Mouse (Mus musculus) embryonic facial prominence, embryonic 15.5 days (tissue): ENCODE results near the gene Mical3. TPM values are rescaled to one million over a fixed set of nuclear protein-coding genes. Genes with fewer than 3 reads are reported as not detected.

ENCODE experiments used
- ATAC-seq: fragments of 200-750 bp; cut with Nextera tagmentation; 2 replicates; pipeline ENCODE4 v1.8.0; 2017; ENCODE audit warnings: low read depth, moderate TSS enrichment; ENCODE audit not compliant: insufficient number of reproducible peaks, low FRiP score, low TSS enrichment
- H3K27ac ChIP-seq: fragments of 300-500 bp; sonication (generic); replicated peaks from 2 replicates; pipeline ENCODE4 v1.5.1; 2015; ENCODE audit warnings: mild to moderate bottlenecking, inconsistent platforms
- H3K27me3 ChIP-seq: fragments of 300-500 bp; sonication (generic); 2 replicates; pipeline ENCODE4 v1.6.1; 2015; ENCODE audit warnings: inconsistent platforms
- H3K36me3 ChIP-seq: fragments of 300-500 bp; sonication (generic); 2 replicates; pipeline ENCODE4 v1.6.1; 2015; ENCODE audit warnings: mild to moderate bottlenecking, inconsistent platforms
- H3K4me1 ChIP-seq: fragments of 300-500 bp; sonication (generic); 2 replicates; pipeline ENCODE4 v1.6.1; 2015; ENCODE audit warnings: inconsistent platforms
- H3K4me2 ChIP-seq: fragments of 300-500 bp; sonication (generic); replicated peaks from 2 replicates; pipeline ENCODE4 v1.6.1; 2015; ENCODE audit warnings: mild to moderate bottlenecking, inconsistent platforms
- H3K4me3 ChIP-seq: fragments of 300-500 bp; sonication (generic); replicated peaks from 2 replicates; pipeline ENCODE4 v1.5.1; 2015; ENCODE audit warnings: mild to moderate bottlenecking, inconsistent platforms
- H3K9ac ChIP-seq: fragments of 300-500 bp; sonication (generic); 2 replicates; pipeline ENCODE4 v1.6.1; 2015; ENCODE audit warnings: inconsistent platforms
- H3K9me3 ChIP-seq: fragments of 300-500 bp; sonication (generic); replicated peaks from 2 replicates; pipeline ENCODE4 v1.6.1; 2016; ENCODE audit warnings: inconsistent platforms
- WGBS: fragments of 180-500 bp; shearing (Covaris S2); methylation state at CpG from one replicate; pipeline ENCODE4 v1.1.7; 2015; 5-methylcytosine and 5-hydroxymethylcytosine counted together
- polyA plus RNA-seq: library from polyadenylated mRNA; unstranded; fragments of >200 nt; fragmentation: Nextera tagmentation; extraction: Ambion mirVana; gene quantifications from 2 replicates; pipeline ENCODE4 v1.2.1, GENCODE M21; 2015

Mical3 gene
- polyA plus RNA-seq, 1 experiment from 2014 or later: 11.5 TPM

GRCm38 (mm10) chr6:120940446-120941083, 190.2 kb downstream of the Mical3 start:
- Histone ChIP-seq H3K4me2 (no peak overlapping the region), H3K4me1 (no peaks in the 10 kb centered on the region), H3K9ac (no peak overlapping the region), H3K27ac (no peak overlapping the region), H3K36me3 (0 out of 2 replicates have a peak, but pooled peaks cover 2% of the 10 kb centered on the region), H3K4me3 (no peak overlapping the region), H3K27me3 (no peaks in the 10 kb centered on the region), H3K9me3 (no peaks in the 10 kb centered on the region)
- no peak for ATAC-seq
- 86% methylated on average over 7 of the region's 7 CpGs for WGBS

- Histone ChIP-seq H3K27ac (no peak overlapping the region), H3K36me3 (0 out of 2 replicates have a peak, but pooled peaks cover 2% of the 10 kb centered on the region), H3K4me1 (no peaks in the 10 kb centered on the region), H3K9me3 (no peaks in the 10 kb centered on the region), H3K9ac (no peak overlapping the region), H3K27me3 (no peaks in the 10 kb centered on the region), H3K4me3 (no peak overlapping the region), H3K4me2 (no peak overlapping the region)
- no peak for ATAC-seq
- 75% methylated on average over 3 of the region's 3 CpGs for WGBS
Observed at GRCm38 (mm10) chr6:120939783-120940182, 191.0 kb downstream of the Mical3 start.

- Histone ChIP-seq H3K4me2 (no peak overlapping the region), H3K9me3 (no peaks in the 10 kb centered on the region), H3K27me3 (no peaks in the 10 kb centered on the region), H3K4me1 (no peaks in the 10 kb centered on the region), H3K27ac (no peak overlapping the region), H3K9ac (no peak overlapping the region), H3K36me3 (peaks cover 5% of the 10 kb centered on the region; the same call in 1 of the 2 replicates), H3K4me3 (no peak overlapping the region)
- 87% methylated on average over 12 of the region's 12 CpGs for WGBS
- no peak for ATAC-seq
Observed at GRCm38 (mm10) chr6:120938763-120939450, 191.9 kb downstream of the Mical3 start.

GRCm38 (mm10) chr6:120937999-120938608, 192.7 kb downstream of the Mical3 start:
- Histone ChIP-seq H3K36me3 (peaks cover 5% of the 10 kb centered on the region; the same call in 1 of the 2 replicates), H3K4me3 (no peak overlapping the region), H3K4me1 (no peaks in the 10 kb centered on the region), H3K9ac (no peak overlapping the region), H3K4me2 (no peak overlapping the region), H3K9me3 (no peaks in the 10 kb centered on the region), H3K27ac (no peak overlapping the region), H3K27me3 (no peaks in the 10 kb centered on the region)
- ATAC-seq: 0 out of 2 replicates have a peak, but pooled peaks have one; percentile 22
- WGBS: 76% methylated on average over 11 of the region's 11 CpGs

- WGBS: 88% methylated on average over 16 of the region's 16 CpGs
- H3K9me3 ChIP-seq: no peaks in the 10 kb centered on the region
- H3K9ac ChIP-seq: no peak overlapping the region
- H3K4me1 ChIP-seq: no peaks in the 10 kb centered on the region
- no peaks in the 10 kb centered on the region for H3K27me3 ChIP-seq
- H3K4me3 ChIP-seq: no peak overlapping the region
- no peak overlapping the region for H3K27ac ChIP-seq
- H3K36me3 ChIP-seq: peaks cover 13% of the 10 kb centered on the region; the same call in 1 of the 2 replicates
- no peak overlapping the region for H3K4me2 ChIP-seq
- no peak for ATAC-seq
Observed at GRCm38 (mm10) chr6:120937104-120937617, 193.6 kb downstream of the Mical3 start.

- Histone ChIP-seq H3K9me3 (no peaks in the 10 kb centered on the region), H3K4me1 (no peaks in the 10 kb centered on the region), H3K4me2 (no peak overlapping the region), H3K36me3 (peaks cover 16% of the 10 kb centered on the region; the same call in 1 of the 2 replicates), H3K9ac (no peak overlapping the region), H3K4me3 (no peak overlapping the region), H3K27ac (no peak overlapping the region), H3K27me3 (no peaks in the 10 kb centered on the region)
- no peak for ATAC-seq
- 67% methylated on average over 4 of the region's 4 CpGs for WGBS
Observed at GRCm38 (mm10) chr6:120934176-120934575, 196.6 kb downstream of the Mical3 start.

GRCm38 (mm10) chr6:120933670-120934069, 197.1 kb downstream of the Mical3 start:
- ATAC-seq: no peak
- H3K36me3 ChIP-seq: peaks cover 16% of the 10 kb centered on the region; the same call in 1 of the 2 replicates
- H3K4me1 ChIP-seq: no peaks in the 10 kb centered on the region
- H3K4me2 ChIP-seq: no peak overlapping the region
- no peak overlapping the region for H3K4me3 ChIP-seq
- WGBS: 87% methylated on average over 7 of the region's 7 CpGs
- H3K27ac ChIP-seq: no peak overlapping the region
- no peaks in the 10 kb centered on the region for H3K9me3 ChIP-seq
- no peaks in the 10 kb centered on the region for H3K27me3 ChIP-seq
- no peak overlapping the region for H3K9ac ChIP-seq

GRCm38 (mm10) chr6:120932597-120932996, 198.2 kb downstream of the Mical3 start:
- no peak overlapping the region for H3K27ac ChIP-seq
- peaks cover 16% of the 10 kb centered on the region; the same call in 1 of the 2 replicates for H3K36me3 ChIP-seq
- H3K4me3 ChIP-seq: no peak overlapping the region
- H3K9ac ChIP-seq: no peak overlapping the region
- WGBS: 88% methylated on average over 12 of the region's 12 CpGs
- no peak for ATAC-seq
- no peaks in the 10 kb centered on the region for H3K9me3 ChIP-seq
- H3K27me3 ChIP-seq: no peaks in the 10 kb centered on the region
- no peak overlapping the region for H3K4me2 ChIP-seq
- no peaks in the 10 kb centered on the region for H3K4me1 ChIP-seq

- Histone ChIP-seq H3K4me1 (no peaks in the 10 kb centered on the region), H3K36me3 (peaks cover 16% of the 10 kb centered on the region; the same call in 1 of the 2 replicates), H3K9me3 (no peaks in the 10 kb centered on the region), H3K27me3 (no peaks in the 10 kb centered on the region), H3K27ac (no peak overlapping the region), H3K9ac (no peak overlapping the region), H3K4me3 (no peak overlapping the region), H3K4me2 (no peak overlapping the region)
- ATAC-seq: no peak
- WGBS: 81% methylated on average over 6 of the region's 6 CpGs
Observed at GRCm38 (mm10) chr6:120930450-120931306, 200.1 kb downstream of the Mical3 start.

- Histone ChIP-seq H3K4me1 (no peaks in the 10 kb centered on the region), H3K9ac (no peak overlapping the region), H3K4me3 (no peak overlapping the region), H3K36me3 (peaks cover 16% of the 10 kb centered on the region; the same call in 1 of the 2 replicates), H3K9me3 (no peaks in the 10 kb centered on the region), H3K27ac (no peak overlapping the region), H3K4me2 (no peak overlapping the region), H3K27me3 (no peaks in the 10 kb centered on the region)
- WGBS: 41% methylated on average over 1 of the region's 1 CpGs
- ATAC-seq: no peak
Observed at GRCm38 (mm10) chr6:120929421-120929820, 201.4 kb downstream of the Mical3 start.
